Mouse (Mus musculus) kidney, embryonic 15.5 days (tissue): ENCODE measurements around the gene Gatad2a. TPM values are rescaled to one million over a fixed set of nuclear protein-coding genes. Genes with fewer than 3 reads are reported as not detected.

Experiments
- ATAC-seq: fragments of 200-750 bp; cut with Nextera tagmentation; replicated peaks from 2 replicates; pipeline ENCODE4 v1.8.0; 2017; ENCODE audit warnings: moderate TSS enrichment; ENCODE audit not compliant: low FRiP score
- H3K27ac ChIP-seq: fragments of 300-500 bp; sonication (generic); 2 replicates; pipeline ENCODE4 v1.5.1; 2015; ENCODE audit warnings: mild to moderate bottlenecking, inconsistent platforms
- H3K27me3 ChIP-seq: fragments of 300-500 bp; sonication (generic); 2 replicates; pipeline ENCODE4 v1.6.1; 2015; ENCODE audit warnings: inconsistent platforms
- H3K36me3 ChIP-seq: fragments of 300-500 bp; sonication (generic); 2 replicates; pipeline ENCODE4 v1.6.1; 2015; ENCODE audit warnings: inconsistent platforms
- H3K4me1 ChIP-seq: fragments of 300-500 bp; sonication (generic); 2 replicates; pipeline ENCODE4 v1.6.1; 2015; ENCODE audit warnings: inconsistent platforms
- H3K4me2 ChIP-seq: fragments of 300-500 bp; sonication (generic); 2 replicates; pipeline ENCODE4 v1.6.1; 2015; ENCODE audit warnings: moderate library complexity, mild to moderate bottlenecking, inconsistent platforms
- H3K4me3 ChIP-seq: fragments of 300-500 bp; sonication (generic); replicated peaks from 2 replicates; pipeline ENCODE4 v1.5.1; 2015; ENCODE audit warnings: mild to moderate bottlenecking, inconsistent platforms
- H3K9ac ChIP-seq: fragments of 300-500 bp; sonication (generic); 2 replicates; pipeline ENCODE4 v1.6.1; 2015; ENCODE audit warnings: mild to moderate bottlenecking, inconsistent platforms
- H3K9me3 ChIP-seq: fragments of 300-500 bp; sonication (generic); replicated peaks from 2 replicates; pipeline ENCODE4 v1.6.1; 2016; ENCODE audit warnings: inconsistent platforms
- WGBS: fragments of 180-500 bp; shearing (Covaris S2); methylation state at CpG from one replicate; pipeline ENCODE4 v1.1.7; 2015; ENCODE audit warnings: mixed read lengths; 5-methylcytosine and 5-hydroxymethylcytosine counted together
- polyA plus RNA-seq: library from polyadenylated mRNA; unstranded; fragments of >200 nt; fragmentation: Nextera tagmentation; extraction: Ambion mirVana; gene quantifications from 2 replicates; pipeline ENCODE4 v1.2.1, GENCODE M21; 2015

Gatad2a gene
- polyA plus RNA-seq, 1 experiment from 2014 or later = 40.0 TPM

GRCm38 (mm10) chr8:69906260-69906659 is 89.9 kb downstream of the Gatad2a start:
- Histone ChIP-seq H3K9me3 (no peaks in the 10 kb centered on the region), H3K4me2 (no peak overlapping the region), H3K36me3 (peaks cover 44% of the 10 kb centered on the region), H3K27me3 (no peaks in the 10 kb centered on the region), H3K4me3 (no peak overlapping the region), H3K4me1 (peaks cover 24% of the 10 kb centered on the region), H3K27ac (no peak overlapping the region), H3K9ac (no peak overlapping the region)
- 84% methylated on average over 2 of the region's 2 CpGs for WGBS
- ATAC-seq = no peak

DNA sequence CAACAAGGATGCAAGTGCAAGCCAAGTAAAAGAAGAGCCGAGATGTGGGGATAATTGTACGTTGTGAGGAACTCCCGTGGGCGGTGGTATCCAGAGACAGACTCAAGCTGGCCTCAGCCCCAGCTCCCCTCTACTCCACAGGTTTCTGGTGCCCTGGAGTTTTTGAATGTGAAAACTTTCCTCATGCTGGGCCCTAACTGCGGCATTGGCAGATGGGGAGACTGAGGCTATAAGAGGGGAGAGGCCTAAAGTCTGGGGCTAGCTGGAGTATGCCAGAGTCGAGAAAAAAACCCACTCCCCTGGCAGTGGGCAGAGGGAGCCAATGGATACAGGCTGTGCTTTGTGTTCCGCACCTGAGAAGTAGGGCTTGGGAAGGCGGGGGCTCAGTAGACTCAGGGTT is 92.1 kb downstream of the Gatad2a start:
- H3K4me2 ChIP-seq = peak overlapping the region; percentile 92
- ATAC-seq = no peak
- H3K4me3 ChIP-seq = peak overlapping the region; percentile 83
- H3K4me1 ChIP-seq = peaks cover 41% of the 10 kb centered on the region
- 77% methylated on average over 8 of the region's 8 CpGs for WGBS
- H3K9ac ChIP-seq = 0 out of 2 replicates have a peak overlapping the region, but pooled peaks have one; percentile 70
- no peak overlapping the region for H3K27ac ChIP-seq
- no peaks in the 10 kb centered on the region for H3K9me3 ChIP-seq
- peaks cover 25% of the 10 kb centered on the region for H3K36me3 ChIP-seq
- H3K27me3 ChIP-seq = no peaks in the 10 kb centered on the region

GRCm38 (mm10) chr8:69903063-69903542 is 93.1 kb downstream of the Gatad2a start:
- peaks cover 47% of the 10 kb centered on the region for H3K4me1 ChIP-seq
- under 1% methylated on average over 45 of the region's 45 CpGs for WGBS
- H3K4me3 ChIP-seq = peak overlapping the region; percentile 83
- H3K9me3 ChIP-seq = no peaks in the 10 kb centered on the region
- H3K27me3 ChIP-seq = no peaks in the 10 kb centered on the region
- peak overlapping the region; percentile 98 for H3K27ac ChIP-seq
- H3K9ac ChIP-seq = peak overlapping the region; percentile 70
- peaks cover 23% of the 10 kb centered on the region for H3K36me3 ChIP-seq
- ATAC-seq = peak; percentile 90
- peak overlapping the region; percentile 92 for H3K4me2 ChIP-seq

- Histone ChIP-seq H3K36me3 (peaks cover 22% of the 10 kb centered on the region; the same call in 1 of the 2 replicates), H3K4me1 (peaks cover 51% of the 10 kb centered on the region), H3K4me2 (peak within 1 kb of the TSS; percentile 92), H3K9me3 (no peaks in the 10 kb centered on the region), H3K4me3 (peak within 1 kb of the TSS; percentile 83), H3K9ac (peak within 1 kb of the TSS; percentile 70), H3K27me3 (no peaks in the 10 kb centered on the region), H3K27ac (peak within 1 kb of the TSS; percentile 98)
- WGBS = 2% methylated on average over 89 of the region's 89 CpGs
- ATAC-seq = peak; percentile 44
These were observed 93.8 kb downstream of the Gatad2a start, which contains the start of the genes Tssk6, Ndufa13 and Yjefn3 for GRCm38 (mm10) chr8:69902163-69903062. Tssk6 (plus strand) TSS chr8:69902184. Ndufa13 (minus strand) TSS chr8:69902558. Yjefn3 (minus strand) TSS chr8:69902712.

GRCm38 (mm10) chr8:69901484-69902162 is 94.6 kb downstream of the Gatad2a start:
- no peaks in the 10 kb centered on the region for H3K9me3 ChIP-seq
- peak; percentile 76 for ATAC-seq
- peak overlapping the region; percentile 98 for H3K27ac ChIP-seq
- peak overlapping the region; percentile 92 for H3K4me2 ChIP-seq
- H3K4me3 ChIP-seq = peak overlapping the region; percentile 83
- H3K4me1 ChIP-seq = peaks cover 58% of the 10 kb centered on the region
- WGBS = 1% methylated on average over 41 of the region's 41 CpGs
- peak overlapping the region; percentile 70 for H3K9ac ChIP-seq
- H3K27me3 ChIP-seq = no peaks in the 10 kb centered on the region
- peaks cover 24% of the 10 kb centered on the region; the same call in 1 of the 2 replicates for H3K36me3 ChIP-seq

DNA sequence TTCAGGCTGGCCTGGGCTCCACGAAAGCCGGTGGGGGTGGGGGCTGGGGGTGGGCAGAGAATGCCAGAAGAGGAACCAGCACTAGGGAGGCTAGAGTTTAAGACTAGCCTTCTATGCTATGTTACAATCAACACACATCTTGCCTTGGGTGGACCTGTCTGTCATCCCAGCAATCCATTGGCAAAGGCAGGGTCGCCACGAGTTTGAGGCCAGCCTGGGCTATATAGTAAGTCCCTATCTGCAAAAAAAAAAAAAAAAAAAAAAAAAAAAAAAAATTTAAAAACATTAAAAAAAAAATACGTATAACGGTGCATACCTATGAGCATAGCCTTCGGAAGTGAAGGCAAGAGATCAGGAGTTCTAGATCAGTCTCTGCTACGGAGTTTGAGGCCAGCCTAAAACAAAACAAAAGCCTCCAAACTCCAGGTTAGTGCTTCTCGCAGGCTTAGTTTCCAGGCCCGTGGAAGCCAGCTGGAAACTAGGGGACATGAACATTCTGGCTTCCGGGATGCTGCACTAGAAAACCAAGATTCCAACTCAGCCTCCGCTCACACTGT is 95.2 kb downstream of the Gatad2a start:
- WGBS = 15% methylated on average over 12 of the region's 12 CpGs
- H3K36me3 ChIP-seq = peaks cover 30% of the 10 kb centered on the region; the same call in 1 of the 2 replicates
- peak overlapping the region; percentile 98 for H3K27ac ChIP-seq
- no peak for ATAC-seq
- H3K4me3 ChIP-seq = peak overlapping the region; percentile 83
- H3K4me1 ChIP-seq = peaks cover 64% of the 10 kb centered on the region
- no peaks in the 10 kb centered on the region for H3K9me3 ChIP-seq
- H3K4me2 ChIP-seq = peak overlapping the region; percentile 92
- H3K27me3 ChIP-seq = no peaks in the 10 kb centered on the region
- peak overlapping the region; percentile 70 for H3K9ac ChIP-seq

DNA sequence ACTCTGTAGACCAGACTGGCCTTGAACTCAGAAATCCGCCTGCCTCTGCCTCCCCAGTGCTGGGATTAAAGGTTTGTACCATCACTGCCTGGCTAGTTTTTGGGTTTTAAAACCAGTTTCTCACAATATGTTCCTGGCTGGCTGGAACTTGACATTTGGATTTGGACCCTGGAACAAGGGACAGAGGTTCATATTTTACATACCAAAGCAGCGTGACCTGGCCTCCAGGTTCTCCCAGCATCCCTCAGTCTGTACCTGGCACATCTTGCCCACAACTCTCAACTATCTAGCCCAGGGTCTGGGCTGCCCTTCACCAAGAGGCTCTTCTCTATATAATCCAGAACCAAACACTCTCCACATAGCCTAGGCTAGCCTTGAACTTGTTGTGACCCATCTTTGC is 96.3 kb downstream of the Gatad2a start:
- no peak overlapping the region for H3K4me3 ChIP-seq
- no peak overlapping the region for H3K9ac ChIP-seq
- no peak overlapping the region for H3K4me2 ChIP-seq
- H3K4me1 ChIP-seq = peaks cover 64% of the 10 kb centered on the region
- WGBS = 81% methylated on average over 2 of the region's 2 CpGs
- peaks cover 38% of the 10 kb centered on the region for H3K36me3 ChIP-seq
- H3K27me3 ChIP-seq = no peaks in the 10 kb centered on the region
- H3K9me3 ChIP-seq = no peaks in the 10 kb centered on the region
- ATAC-seq = no peak
- H3K27ac ChIP-seq = no peak overlapping the region

- ATAC-seq = no peak
- no peaks in the 10 kb centered on the region for H3K9me3 ChIP-seq
- peaks cover 58% of the 10 kb centered on the region for H3K36me3 ChIP-seq
- 89% methylated on average over 6 of the region's 6 CpGs for WGBS
- H3K9ac ChIP-seq = no peak overlapping the region
- peaks cover 58% of the 10 kb centered on the region for H3K4me1 ChIP-seq
- no peak overlapping the region for H3K4me2 ChIP-seq
- H3K27me3 ChIP-seq = no peaks in the 10 kb centered on the region
- no peak overlapping the region for H3K4me3 ChIP-seq
- H3K27ac ChIP-seq = no peak overlapping the region
These were observed 98.3 kb downstream of the Gatad2a start for GRCm38 (mm10) chr8:69897857-69898256.

GRCm38 (mm10) chr8:69895772-69896451 is 100.3 kb downstream of the Gatad2a start:
- H3K9me3 ChIP-seq = no peaks in the 10 kb centered on the region
- peaks cover 64% of the 10 kb centered on the region for H3K36me3 ChIP-seq
- H3K27ac ChIP-seq = no peak overlapping the region
- H3K4me2 ChIP-seq = no peak overlapping the region
- peaks cover 45% of the 10 kb centered on the region for H3K4me1 ChIP-seq
- peaks cover under 1% of the 10 kb centered on the region for H3K27me3 ChIP-seq
- no peak overlapping the region for H3K9ac ChIP-seq
- WGBS = 81% methylated on average over 4 of the region's 4 CpGs
- ATAC-seq = no peak
- H3K4me3 ChIP-seq = no peak overlapping the region

GRCm38 (mm10) chr8:69894836-69895332 is 101.3 kb downstream of the Gatad2a start:
- peaks cover 34% of the 10 kb centered on the region for H3K4me1 ChIP-seq
- H3K9ac ChIP-seq = no peak overlapping the region
- H3K9me3 ChIP-seq = no peaks in the 10 kb centered on the region
- no peak overlapping the region for H3K4me3 ChIP-seq
- peaks cover 11% of the 10 kb centered on the region for H3K27me3 ChIP-seq
- H3K27ac ChIP-seq = no peak overlapping the region
- 67% methylated on average over 6 of the region's 6 CpGs for WGBS
- H3K4me2 ChIP-seq = no peak overlapping the region
- peaks cover 64% of the 10 kb centered on the region for H3K36me3 ChIP-seq
- ATAC-seq = no peak

DNA sequence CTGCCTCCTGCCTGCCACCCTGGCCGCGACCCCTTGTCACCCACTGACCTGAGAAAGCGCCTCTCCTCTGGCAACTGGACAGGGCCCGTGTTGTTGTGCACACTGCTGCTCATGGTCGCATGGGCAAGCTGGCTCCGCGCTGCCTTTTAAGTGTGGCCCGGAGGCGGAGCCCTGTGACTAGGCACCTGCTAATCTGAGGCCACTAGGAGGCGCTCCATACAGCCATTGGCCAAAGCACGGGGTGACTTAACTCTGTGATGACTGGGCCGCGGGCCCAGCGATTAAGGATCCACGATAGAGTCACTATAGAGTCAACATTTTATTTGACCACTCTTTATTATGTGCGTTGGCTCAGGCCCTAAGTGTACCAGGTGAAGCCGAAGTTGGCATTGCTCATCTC is 102.3 kb downstream of the Gatad2a start:
- Histone ChIP-seq H3K4me3 (no peak overlapping the region), H3K36me3 (peaks cover 60% of the 10 kb centered on the region), H3K27ac (no peak overlapping the region), H3K4me2 (no peak overlapping the region), H3K9ac (no peak overlapping the region), H3K9me3 (no peaks in the 10 kb centered on the region), H3K4me1 (peaks cover 35% of the 10 kb centered on the region), H3K27me3 (peaks cover 21% of the 10 kb centered on the region)
- 0 out of 2 replicates have a peak, but pooled peaks have one; percentile 3 for ATAC-seq
- 43% methylated on average over 17 of the region's 17 CpGs for WGBS
